ENCODE assay signal across 25 mouse cellular contexts in the genomic region with DNA sequence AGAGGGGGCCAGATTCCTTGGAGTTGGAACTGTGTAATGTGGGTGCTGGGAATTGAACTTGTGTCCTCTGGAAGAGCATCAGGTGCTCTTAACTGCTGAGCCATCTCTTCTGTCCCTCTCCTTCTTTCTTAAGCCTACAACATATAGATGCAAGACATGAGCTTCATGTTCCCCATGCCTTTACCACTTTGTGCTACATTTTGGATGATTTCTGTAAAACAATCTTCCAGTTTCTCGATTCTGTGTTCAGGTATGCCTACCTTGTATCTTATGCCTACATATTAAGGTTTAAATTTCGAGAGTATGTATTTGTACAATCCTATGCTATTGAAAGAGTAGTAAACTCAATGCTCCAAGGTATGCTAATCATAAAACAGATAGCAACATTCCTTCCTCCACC.
DNase-seq lines count a peak whose midpoint lies in the region; ATAC-seq and TF ChIP-seq lines count a peak whose summit lies in the region.
"Had no signal": no experiment of that assay in that cellular context is flagged by ENCODE, and none has a peak within 500 bp of the region (broad histone marks: within the 10 kb centered on the region; RNA-seq: fewer than 3 reads in every experiment).

No protein-coding gene starts in this region.

- H3K4me3 ChIP-seq in ES-Bruce4 (ENCODE audit: low read depth, low read length) (no peak overlapping the region), ES-E14 (ENCODE audit: insufficient read depth in 1 of 2, low read depth in 1 of 2, low read length in 2 of 2, poor library complexity in 1 of 2, severe bottlenecking in 1 of 2) (no peak overlapping the region)
- H3K4me3 ChIP-seq in thymus, adult 2 months (ENCODE audit: control insufficient read depth, insufficient read depth, low read length) = no peak overlapping the region
- H3K4me3 ChIP-seq: embryonic facial prominence, embryonic 13.5 days; embryonic facial prominence, embryonic 15.5 days; erythroblast, embryonic 14.5 days; forebrain, embryonic 10.5 days; forebrain, embryonic 12.5 days had no signal

- TF ChIP-seq CTCF in ES-Bruce4 (IDR thresholded peaks at IDR 0.05; ENCODE audit: low read depth, low read length) = no peak
- no peak for TF ChIP-seq CTCF in thymus, adult 2 months (IDR thresholded peaks at IDR 0.05; ENCODE audit: borderline replicate concordance, control insufficient read depth, extremely low read depth, insufficient read depth, low read length, poor library complexity)

- in situ Hi-C loops in ES-E14 (cut with MboI; ENCODE audit: low sequenced_read_pairs in 2 of 2, unreplicated experiment in 2 of 2) = no loop called here

- TF ChIP-seq POLR2A in ES-Bruce4 (IDR thresholded peaks at IDR 0.05; ENCODE audit: insufficient read depth, low read length) = no peak
- TF ChIP-seq POLR2A in thymus, adult 2 months (IDR thresholded peaks at IDR 0.05; ENCODE audit: control insufficient read depth, extremely low read depth, insufficient read depth, low read length, poor library complexity) = no peak

- H3K27ac ChIP-seq in ES-Bruce4 (ENCODE audit: insufficient read depth, low read length) (peak overlapping the region; percentile 82), ES-E14 (ENCODE audit: insufficient read depth, low read depth, low read length, poor library complexity, severe bottlenecking) (peak overlapping the region; percentile 76; the same call in 1 of the 2 replicates)
- H3K27ac ChIP-seq in thymus, adult 2 months (ENCODE audit: control insufficient read depth, insufficient read depth, low read length) = no peak overlapping the region
- H3K27ac ChIP-seq: embryonic facial prominence, embryonic 13.5 days; embryonic facial prominence, embryonic 15.5 days; forebrain, embryonic 10.5 days; forebrain, embryonic 12.5 days had no signal

- H3K36me3 ChIP-seq in ES-Bruce4 (ENCODE audit: control insufficient read depth, insufficient read depth, low read length, poor library complexity, severe bottlenecking) = no peaks in the 10 kb centered on the region
- H3K36me3 ChIP-seq in ES-E14 (ENCODE audit: control insufficient read depth, insufficient read depth, low read length, poor library complexity, severe bottlenecking) = peaks cover 2% of the 10 kb centered on the region; the same call in 1 of the 2 replicates
- H3K36me3 ChIP-seq in thymus, adult 2 months (ENCODE audit: control insufficient read depth, insufficient read depth, low read length) = no peaks in the 10 kb centered on the region
- H3K36me3 ChIP-seq: embryonic facial prominence, embryonic 13.5 days; embryonic facial prominence, embryonic 15.5 days; forebrain, embryonic 10.5 days; forebrain, embryonic 12.5 days had no signal

- H3K27me3 ChIP-seq in ES-Bruce4 (ENCODE audit: control insufficient read depth, insufficient read depth, low read length, poor library complexity, severe bottlenecking) = no peaks in the 10 kb centered on the region
- H3K27me3 ChIP-seq in thymus, adult 2 months (ENCODE audit: control insufficient read depth, insufficient read depth, low read length) = no peaks in the 10 kb centered on the region
- H3K27me3 ChIP-seq: CH12.LX; embryonic facial prominence, embryonic 13.5 days; embryonic facial prominence, embryonic 15.5 days; forebrain, embryonic 12.5 days; Patski had no signal

- H3K4me1 ChIP-seq in ES-Bruce4 (ENCODE audit: control insufficient read depth, insufficient read depth, low read length) = no peaks in the 10 kb centered on the region
- H3K4me1 ChIP-seq in ES-E14 (ENCODE audit: control insufficient read depth in 2 of 2, insufficient read depth in 2 of 2, low read length in 2 of 2, poor library complexity in 1 of 2) = peaks cover 26 to 28% of the 10 kb centered on the region in 2 experiments
- no peaks in the 10 kb centered on the region for H3K4me1 ChIP-seq in thymus, adult 2 months (replicated peaks; ENCODE audit: control insufficient read depth, insufficient read depth, low read length)
- H3K4me1 ChIP-seq: embryonic facial prominence, embryonic 13.5 days; embryonic facial prominence, embryonic 15.5 days; forebrain, embryonic 10.5 days; forebrain, embryonic 12.5 days had no signal

- WGBS in thymus, adult 2 months = 91% methylated on average over 2 of the region's 2 CpGs

- H3K9me3 ChIP-seq in ES-Bruce4 (replicated peaks; ENCODE audit: control insufficient read depth, insufficient read depth, low read length, poor library complexity, severe bottlenecking) (peaks cover 6% of the 10 kb centered on the region; the same call in 1 of the 2 replicates), ES-E14 (ENCODE audit: control insufficient read depth, insufficient read depth, low read depth, low read length) (no peaks in the 10 kb centered on the region)
- H3K9me3 ChIP-seq: embryonic facial prominence, embryonic 13.5 days; embryonic facial prominence, embryonic 15.5 days; forebrain, embryonic 10.5 days; forebrain, embryonic 12.5 days had no signal

- DNase-seq in ES-E14 (ENCODE audit: low read depth, low spot score) (peak; percentile 12), R1 (ENCODE audit: low read depth, low spot score) (peak; percentile 69)
- no peak for DNase-seq in thymus, adult 2 months
- DNase-seq in cerebellum, adult 9-11 months = no peak
- DNase-seq in yolk sac, embryonic 10.5 days (ENCODE audit: low spot score) = no peak
- no peak for DNase-seq in urinary bladder, postnatal 4 days (ENCODE audit: low spot score in 2 of 2)
- DNase-seq: adrenal gland, adult 8-10 months; adrenal gland, postnatal 14 days; cerebellum, adult 11-12 months; cerebellum, adult 2 months; cerebellum, adult 9-10 months; cerebellum, postnatal 14 days; cerebellum, postnatal 36 days; embryo, embryonic 11 days had no signal

- H3K9ac ChIP-seq in ES-Bruce4 (ENCODE audit: low read depth, poor library complexity, severe bottlenecking) (no peak overlapping the region), ES-E14 (ENCODE audit: insufficient read depth, low read depth, low read length, poor library complexity, severe bottlenecking) (no peak overlapping the region)
- H3K9ac ChIP-seq: embryonic facial prominence, embryonic 13.5 days; embryonic facial prominence, embryonic 15.5 days; forebrain, embryonic 12.5 days had no signal

- no peak for TF ChIP-seq EP300 in ES-Bruce4 (IDR thresholded peaks at IDR 0.05; ENCODE audit: insufficient read depth, low read depth, low read length)

- ATAC-seq in CD4-positive, CD25-positive, alpha-beta regulatory T cell, adult 4 months = peak; percentile 17
- ATAC-seq: forebrain, embryonic 14.5 days; forebrain, embryonic 16.5 days; Patski had no signal

TF ChIP-seq in ES-E14, 5 proteins besides CTCF, POLR2A, EP300 and RAD21:
- no peak for TF ChIP-seq ZC3H11A (IDR thresholded peaks at IDR 0.05; ENCODE audit: borderline replicate concordance, low read depth, low read length)
- TF ChIP-seq ZNF384 (IDR thresholded peaks at IDR 0.05; ENCODE audit: low read depth, low read length) = no peak

Comparison
In these comparisons a context has a peak if more than half of its experiments do, and no peak if none do; other contexts are left out.
1. DNase-seq: peak in ES-E14 (single experiment) and R1 (single experiment); none in thymus, adult 2 months (single experiment), cerebellum, adult 9-11 months (single experiment), yolk sac, embryonic 10.5 days (single experiment) and urinary bladder, postnatal 4 days (0 of 2).